Mouse (Mus musculus) B cell, adult 67 days (primary cell): ENCODE data around the gene Pdxdc1. TPM values are rescaled to one million over a fixed set of nuclear protein-coding genes. Genes with fewer than 3 reads are reported as not detected.

Experiments used
- total RNA-seq, 2 experiments: library from RNA; stranded (reverse); gene quantifications; 4 replicates each; pipeline ENCODE4 v1.2.4; 2023

The Pdxdc1 gene
- 10 to 100 TPM; 71.9 to 91.4 TPM for total RNA-seq

GRCm38 (mm10) chr16:13902888-13903483 is at the start of gene Pdxdc1, which contains the start of gene Mpv17l:
TSS of gene Pdxdc1 (minus strand) at chr16:13903131.
TSS of gene Mpv17l (plus strand) at chr16:13903161.

GRCm38 (mm10) chr16:13818560-13819393 is 84.2 kb downstream of the Pdxdc1 start, which contains the start of gene Ntan1:
TSS of gene Ntan1 (plus strand) at chr16:13818845.

Other genes with a start within 250 kb of the Pdxdc1 start
- 10 to 100 TPM; 37.1 to 43.5 TPM for gene Parn, start 235.0 kb downstream of the Pdxdc1 start, total RNA-seq
- gene Bfar, start 231.3 kb downstream of the Pdxdc1 start, total RNA-seq: 10 to 100 TPM; 62.2 to 84.4 TPM
- gene 3110001I22Rik, start 231.2 kb downstream of the Pdxdc1 start, total RNA-seq: 10 to 100 TPM; 17.4 to 25.0 TPM
- gene Pla2g10, start 172.1 kb downstream of the Pdxdc1 start, total RNA-seq: not detected
- 10 to 100 TPM; 38.2 to 40.6 TPM for gene Rrn3, start 122.4 kb downstream of the Pdxdc1 start, total RNA-seq
- 100 to 1,000 TPM; 133 to 147 TPM for gene Ntan1, start 84.3 kb downstream of the Pdxdc1 start, total RNA-seq
- gene Mpv17l, start within 50 bp of the Pdxdc1 start, total RNA-seq: 1 to 10 TPM in 1 of 2 experiments, under 1 TPM in 1; 0.80 to 1.6 TPM
- gene 2900011O08Rik, start 83.5 kb upstream of the Pdxdc1 start, total RNA-seq: under 1 TPM in 1 of 2 experiments, not detected in 1; 0.23 TPM
- not detected for gene Ifitm7, start 83.8 kb upstream of the Pdxdc1 start, total RNA-seq